Mouse (Mus musculus) kidney, embryonic 16.5 days (tissue): Measurements from ENCODE around the gene Tacr1. TPM values are rescaled to one million over a fixed set of nuclear protein-coding genes. Genes with fewer than 3 reads are reported as not detected.
"Not testable (repeated sequence)": the region's sequence is repeated elsewhere in the genome, so short reads cannot be mapped to it uniquely, and the experiment has no call there.

Experiments
- ATAC-seq: fragments of 200-750 bp; cut with Nextera tagmentation; 2 replicates; pipeline ENCODE4 v1.8.0; 2017; ENCODE audit warnings: moderate TSS enrichment; ENCODE audit not compliant: low FRiP score, low TSS enrichment
- H3K27ac ChIP-seq: fragments of 300-500 bp; sonication (generic); 2 replicates; pipeline ENCODE4 v1.5.1; 2014; ENCODE audit warnings: low read length
- H3K27me3 ChIP-seq: fragments of 300-500 bp; sonication (generic); 2 replicates; pipeline ENCODE4 v1.6.1; 2014; ENCODE audit warnings: low read length, control low read depth, mixed read lengths; ENCODE audit not compliant: insufficient read depth
- H3K36me3 ChIP-seq: fragments of 300-500 bp; sonication (generic); 2 replicates; pipeline ENCODE4 v1.6.1; 2014; ENCODE audit warnings: low read length, control low read depth, mixed read lengths; ENCODE audit not compliant: insufficient read depth
- H3K4me1 ChIP-seq: fragments of 300-500 bp; sonication (generic); 2 replicates; pipeline ENCODE4 v1.6.1; 2014; ENCODE audit warnings: low read length, control low read depth, mixed read lengths; ENCODE audit not compliant: insufficient read depth
- H3K4me2 ChIP-seq: fragments of 300-500 bp; sonication (generic); replicated peaks from 2 replicates; pipeline ENCODE4 v1.6.1; 2014; ENCODE audit warnings: low read depth, low read length
- H3K4me3 ChIP-seq: fragments of 300-500 bp; sonication (generic); 2 replicates; pipeline ENCODE4 v1.5.1; 2014; ENCODE audit warnings: mild to moderate bottlenecking, low read length
- H3K9ac ChIP-seq: fragments of 300-500 bp; sonication (generic); replicated peaks from 2 replicates; pipeline ENCODE4 v1.6.1; 2014; ENCODE audit warnings: low read length
- H3K9me3 ChIP-seq: fragments of 300-500 bp; sonication (generic); 2 replicates; pipeline ENCODE4 v1.6.1; 2016; ENCODE audit warnings: low read length, control low read depth
- WGBS: fragments of 180-500 bp; shearing (Covaris S2); extraction: QIAGEN DNeasy Blood & Tissue Kit; methylation state at CpG from one replicate; pipeline ENCODE4 v1.1.7; 2014; 5-methylcytosine and 5-hydroxymethylcytosine counted together
- polyA plus RNA-seq: library from polyadenylated mRNA; unstranded; fragments of >200 nt; fragmentation: Nextera tagmentation; extraction: Ambion mirVana; gene quantifications from 2 replicates; pipeline ENCODE4 v1.2.1, GENCODE M21; 2015

Tacr1 gene
- polyA plus RNA-seq, 1 experiment from 2014 or later, result 0.15 TPM

DNA sequence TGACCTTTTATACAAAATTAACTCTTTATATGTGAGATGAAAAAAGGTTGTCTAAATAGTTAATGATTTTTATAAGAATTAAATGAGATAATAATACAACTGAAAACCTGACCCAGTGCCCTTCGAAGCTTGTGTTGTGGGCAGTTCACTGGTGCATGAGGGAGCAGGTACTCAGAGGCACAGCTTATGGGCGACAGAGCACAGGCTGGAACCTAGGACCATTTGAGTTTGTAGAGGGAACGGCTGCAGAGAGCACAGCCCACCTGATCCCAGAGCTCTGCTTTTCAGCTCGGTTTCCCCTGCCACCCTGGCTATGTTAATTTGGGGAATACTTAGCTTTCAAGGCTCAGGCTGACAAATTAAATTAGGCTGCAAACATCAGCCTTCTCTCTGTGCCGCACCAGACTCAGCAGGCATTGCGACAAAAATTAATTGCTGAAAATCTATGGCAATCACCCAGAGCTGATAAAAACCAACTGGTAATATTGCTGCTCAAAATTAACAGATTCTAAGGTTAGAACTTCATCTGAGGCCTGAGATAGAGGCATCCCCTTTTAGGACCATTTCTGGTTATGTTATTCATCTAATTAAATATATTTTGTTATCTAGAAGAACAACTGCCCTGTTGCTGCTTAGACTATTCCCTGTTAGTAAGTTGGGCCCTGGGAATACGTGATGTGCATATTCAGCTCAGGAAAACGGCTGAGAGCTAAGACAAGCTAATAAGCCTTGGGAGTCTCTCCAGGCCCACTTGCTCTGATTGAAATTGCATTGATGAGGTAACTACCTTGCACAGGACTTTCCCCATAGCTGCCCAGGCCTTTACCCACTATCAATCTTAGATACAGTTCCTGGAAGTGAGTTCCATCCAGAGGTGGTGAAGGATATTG is 50.3 kb downstream of the Tacr1 start:
- not testable (repeated sequence) for H3K9ac ChIP-seq, H3K27ac ChIP-seq, ATAC-seq, H3K27me3 ChIP-seq, H3K4me3 ChIP-seq, H3K4me1 ChIP-seq, H3K36me3 ChIP-seq, H3K9me3 ChIP-seq, H3K4me2 ChIP-seq
- WGBS, result 76% methylated on average over 8 of the region's 8 CpGs

GRCm38 (mm10) chr6:82455245-82455644 is 53.1 kb downstream of the Tacr1 start:
- H3K27me3 ChIP-seq, result no peaks in the 10 kb centered on the region
- 45% methylated on average over 3 of the region's 3 CpGs for WGBS
- H3K36me3 ChIP-seq, result no peaks in the 10 kb centered on the region
- H3K4me1 ChIP-seq, result no peaks in the 10 kb centered on the region
- no peak overlapping the region for H3K4me3 ChIP-seq
- H3K4me2 ChIP-seq, result no peak overlapping the region
- no peaks in the 10 kb centered on the region for H3K9me3 ChIP-seq
- no peak overlapping the region for H3K9ac ChIP-seq
- no peak for ATAC-seq
- no peak overlapping the region for H3K27ac ChIP-seq

DNA sequence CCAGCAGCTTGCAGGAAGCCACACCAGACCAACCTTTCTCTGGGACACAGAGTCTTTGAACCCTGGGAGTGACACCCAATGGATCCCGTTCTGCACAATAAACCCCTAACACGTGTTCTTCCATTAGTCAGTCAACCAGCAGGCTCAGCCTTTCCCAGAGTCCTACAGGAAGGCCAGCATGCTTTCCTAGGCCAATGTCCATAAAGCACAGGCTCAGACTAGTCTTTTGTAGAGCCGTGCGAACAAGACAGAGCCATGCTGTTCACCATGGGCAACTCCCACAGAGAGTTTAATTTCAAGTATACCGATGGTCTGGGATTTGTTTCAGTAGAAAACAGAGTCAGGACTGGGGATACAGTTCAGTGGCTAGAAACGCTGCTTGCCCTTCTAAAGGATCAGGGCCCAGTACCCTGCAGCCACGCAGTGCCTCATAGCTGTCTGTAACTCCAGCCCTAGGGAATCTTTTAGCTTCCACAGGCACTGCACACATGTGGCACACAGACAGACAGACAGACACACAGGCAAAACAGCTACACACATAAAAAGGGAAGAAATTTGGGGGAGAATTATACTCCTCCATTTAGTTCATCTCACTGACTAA is 55.1 kb downstream of the Tacr1 start:
- Histone ChIP-seq H3K9ac (no peak overlapping the region), H3K4me1 (no peaks in the 10 kb centered on the region), H3K27me3 (no peaks in the 10 kb centered on the region), H3K9me3 (no peaks in the 10 kb centered on the region), H3K27ac (no peak overlapping the region), H3K4me2 (no peak overlapping the region), H3K36me3 (no peaks in the 10 kb centered on the region), H3K4me3 (no peak overlapping the region)
- peak; percentile 61 for ATAC-seq
- WGBS, result 49% methylated on average over 7 of the region's 7 CpGs

DNA sequence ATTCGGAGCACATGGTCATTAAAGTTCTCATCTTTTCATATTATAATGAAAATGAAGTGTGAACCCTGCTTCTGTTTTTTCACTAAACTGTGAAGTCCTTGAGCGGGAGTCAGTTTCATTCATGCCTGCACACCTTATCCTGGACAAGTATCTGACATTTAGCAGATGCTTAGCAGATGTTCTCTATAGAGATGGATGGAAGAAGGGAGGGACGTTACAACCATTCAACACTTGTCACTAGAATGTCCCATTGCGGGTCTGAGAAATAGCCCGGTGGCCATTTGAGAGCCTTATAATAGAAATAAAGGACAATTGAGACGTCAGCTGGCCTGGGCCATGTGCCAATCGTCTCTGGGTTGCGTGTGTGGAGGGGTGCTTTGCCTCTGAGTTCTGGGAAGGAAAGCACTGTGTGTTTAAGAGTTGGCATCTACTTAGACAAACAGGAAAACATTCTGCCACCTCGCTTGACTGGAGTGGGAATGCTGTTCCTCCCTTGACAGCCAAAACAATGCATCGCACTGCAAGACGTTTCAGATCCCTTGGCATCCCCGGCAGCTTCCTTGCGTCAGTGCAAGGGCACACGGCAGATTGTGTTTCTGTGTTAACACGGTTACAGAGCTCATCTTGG is 56.7 kb downstream of the Tacr1 start:
- Histone ChIP-seq H3K4me3 (no peak overlapping the region), H3K36me3 (no peaks in the 10 kb centered on the region), H3K9ac (no peak overlapping the region), H3K27me3 (no peaks in the 10 kb centered on the region), H3K4me2 (no peak overlapping the region), H3K9me3 (no peaks in the 10 kb centered on the region), H3K27ac (no peak overlapping the region), H3K4me1 (no peaks in the 10 kb centered on the region)
- no peak for ATAC-seq
- 59% methylated on average over 15 of the region's 15 CpGs for WGBS

- peaks cover 2% of the 10 kb centered on the region; the same call in 1 of the 2 replicates for H3K9me3 ChIP-seq
- 85% methylated on average over 4 of the region's 4 CpGs for WGBS
- H3K4me2 ChIP-seq, result no peak overlapping the region
- H3K27me3 ChIP-seq, result no peaks in the 10 kb centered on the region
- H3K4me1 ChIP-seq, result no peaks in the 10 kb centered on the region
- no peaks in the 10 kb centered on the region for H3K36me3 ChIP-seq
- no peak overlapping the region for H3K9ac ChIP-seq
- H3K27ac ChIP-seq, result no peak overlapping the region
- ATAC-seq, result no peak
- no peak overlapping the region for H3K4me3 ChIP-seq
Measured at GRCm38 (mm10) chr6:82463171-82463570, 61.0 kb downstream of the Tacr1 start.

DNA sequence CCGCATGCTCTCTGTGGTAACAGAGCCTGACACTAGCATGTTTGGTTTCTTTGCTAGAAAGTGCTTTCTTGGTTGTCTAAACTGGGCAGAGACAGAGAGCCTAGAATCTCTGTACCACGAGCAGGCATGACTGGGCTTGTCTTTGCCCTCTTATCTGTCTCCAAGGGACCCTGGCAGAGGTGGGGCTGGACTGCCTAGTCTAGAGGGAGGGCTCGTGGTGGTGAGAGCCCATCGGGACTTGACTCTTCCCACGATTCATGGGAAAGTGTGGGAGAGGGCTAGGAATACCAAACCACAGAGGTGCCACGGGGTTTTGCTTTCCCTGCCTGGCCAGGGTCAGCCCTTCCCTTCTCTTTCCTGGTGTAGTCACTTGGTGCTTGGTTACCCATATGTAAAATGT is 72.3 kb downstream of the Tacr1 start:
- WGBS, result 34% methylated on average over 6 of the region's 6 CpGs

GRCm38 (mm10) chr6:82483842-82484241 is 81.7 kb downstream of the Tacr1 start:
- H3K4me2 ChIP-seq, result no peak overlapping the region
- H3K27ac ChIP-seq, result no peak overlapping the region
- no peaks in the 10 kb centered on the region for H3K36me3 ChIP-seq
- no peak overlapping the region for H3K4me3 ChIP-seq
- no peaks in the 10 kb centered on the region for H3K4me1 ChIP-seq
- WGBS, result 82% methylated on average over 1 of the region's 1 CpGs
- no peak for ATAC-seq
- H3K9ac ChIP-seq, result no peak overlapping the region
- H3K9me3 ChIP-seq, result no peaks in the 10 kb centered on the region
- no peaks in the 10 kb centered on the region for H3K27me3 ChIP-seq

More for the DNA sequence above, 72.3 kb downstream of the Tacr1 start:
- H3K36me3 ChIP-seq, result no peaks in the 10 kb centered on the region
- no peaks in the 10 kb centered on the region for H3K27me3 ChIP-seq
- no peak overlapping the region for H3K27ac ChIP-seq
- no peaks in the 10 kb centered on the region for H3K9me3 ChIP-seq
- H3K4me3 ChIP-seq, result no peak overlapping the region
- H3K4me2 ChIP-seq, result no peak overlapping the region
- no peaks in the 10 kb centered on the region for H3K4me1 ChIP-seq
- no peak overlapping the region for H3K9ac ChIP-seq
- peak; percentile 85 for ATAC-seq

DNA sequence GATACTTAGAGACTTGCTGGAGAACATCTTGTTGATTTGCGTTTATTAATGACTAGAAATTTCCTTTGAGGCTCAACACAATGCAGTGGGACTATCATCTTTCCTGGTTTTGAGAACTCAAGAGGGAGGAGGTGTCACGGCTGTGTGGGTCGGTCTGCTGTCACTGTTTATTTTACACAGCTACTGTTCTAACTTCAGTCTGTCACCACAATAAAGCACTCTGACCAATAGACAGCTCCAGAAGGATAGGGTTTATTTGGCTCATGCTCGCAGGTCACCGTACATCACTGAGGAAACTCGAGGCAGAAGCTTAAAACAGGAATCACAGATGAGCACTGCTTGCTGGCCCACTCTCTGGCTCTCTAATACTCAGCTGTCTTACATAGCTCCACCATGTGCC is 92.3 kb downstream of the Tacr1 start:
- no peak overlapping the region for H3K27ac ChIP-seq
- H3K36me3 ChIP-seq, result no peaks in the 10 kb centered on the region
- no peak overlapping the region for H3K4me3 ChIP-seq
- H3K9ac ChIP-seq, result no peak overlapping the region
- H3K27me3 ChIP-seq, result no peaks in the 10 kb centered on the region
- WGBS, result 18% methylated on average over 6 of the region's 6 CpGs
- no peak for ATAC-seq
- no peaks in the 10 kb centered on the region for H3K4me1 ChIP-seq
- no peaks in the 10 kb centered on the region for H3K9me3 ChIP-seq
- no peak overlapping the region for H3K4me2 ChIP-seq

GRCm38 (mm10) chr6:82510843-82511416 is 108.8 kb downstream of the Tacr1 start:
- no peak overlapping the region for H3K27ac ChIP-seq
- no peak overlapping the region for H3K4me2 ChIP-seq
- WGBS, result 20% methylated on average over 7 of the region's 7 CpGs
- H3K27me3 ChIP-seq, result no peaks in the 10 kb centered on the region
- H3K4me3 ChIP-seq, result no peak overlapping the region
- H3K9ac ChIP-seq, result no peak overlapping the region
- H3K4me1 ChIP-seq, result no peaks in the 10 kb centered on the region
- no peaks in the 10 kb centered on the region for H3K9me3 ChIP-seq
- ATAC-seq, result peak; percentile 82; the same call in 1 of the 2 replicates
- no peaks in the 10 kb centered on the region for H3K36me3 ChIP-seq
